Mouse (Mus musculus): ENCODE measurements at regions not wholly inside any gene's neighbourhood (a gene's known extent, or its start where the extent isn't known, plus 50 kb on each side); places are given as distances from the start of the nearest gene placed in this dataset.

GRCm38 (mm10) chr9:31583983-31584382, 119.7 kb upstream of the Tmem45b start:
- TF ChIP-seq CTCF (IDR thresholded peaks at IDR 0.05; ENCODE audit: borderline replicate concordance, control insufficient read depth, extremely low read depth, insufficient read depth, low read length, poor library complexity) (no peak), POLR2A (IDR thresholded peaks at IDR 0.05; ENCODE audit: control insufficient read depth, extremely low read depth, insufficient read depth, low read length, poor library complexity) (no peak)
